Mouse (Mus musculus): Measurements from ENCODE around the gene Sema4d.

The Sema4d gene

DNA sequence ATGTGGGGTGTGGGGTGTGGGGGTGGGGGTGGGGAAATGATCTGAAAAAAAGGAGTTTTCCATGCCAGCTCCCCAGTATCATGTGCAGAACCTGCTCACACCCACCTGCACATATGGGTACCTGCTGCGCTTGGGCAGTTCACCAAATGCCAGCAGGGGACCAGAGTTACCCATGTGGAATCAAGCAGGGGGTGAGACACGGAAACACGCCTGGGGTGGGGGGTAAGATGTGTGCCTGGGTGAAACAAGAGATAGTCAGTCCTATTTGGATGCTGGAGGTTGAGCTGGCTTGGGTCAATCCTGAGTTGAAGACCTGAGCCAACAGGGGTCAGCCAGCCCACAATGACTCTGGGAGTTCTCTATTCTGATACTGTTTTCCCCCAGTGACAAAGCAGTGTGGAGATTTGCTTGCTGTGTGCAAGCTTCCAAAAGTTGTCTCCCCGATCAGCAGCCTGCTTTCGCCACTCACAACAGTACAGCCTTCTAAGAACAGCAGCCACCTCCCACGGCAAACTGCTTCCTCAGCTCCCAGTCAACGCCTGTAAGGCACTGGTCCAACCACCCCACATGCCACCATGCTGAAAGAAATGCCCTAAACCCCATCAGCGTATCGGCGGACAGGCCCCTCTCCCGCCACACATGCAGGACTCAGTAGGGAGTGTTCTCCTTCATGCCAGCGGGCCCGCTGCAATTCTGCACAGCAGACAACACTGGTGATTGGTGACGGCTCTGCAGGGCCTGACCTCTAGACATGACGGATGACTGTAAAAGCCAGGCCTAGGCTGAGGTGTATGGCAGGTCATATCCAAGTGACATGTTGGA, 41.0 kb downstream of the Sema4d start:
- DNase-seq: peak; percentile 19

DNA sequence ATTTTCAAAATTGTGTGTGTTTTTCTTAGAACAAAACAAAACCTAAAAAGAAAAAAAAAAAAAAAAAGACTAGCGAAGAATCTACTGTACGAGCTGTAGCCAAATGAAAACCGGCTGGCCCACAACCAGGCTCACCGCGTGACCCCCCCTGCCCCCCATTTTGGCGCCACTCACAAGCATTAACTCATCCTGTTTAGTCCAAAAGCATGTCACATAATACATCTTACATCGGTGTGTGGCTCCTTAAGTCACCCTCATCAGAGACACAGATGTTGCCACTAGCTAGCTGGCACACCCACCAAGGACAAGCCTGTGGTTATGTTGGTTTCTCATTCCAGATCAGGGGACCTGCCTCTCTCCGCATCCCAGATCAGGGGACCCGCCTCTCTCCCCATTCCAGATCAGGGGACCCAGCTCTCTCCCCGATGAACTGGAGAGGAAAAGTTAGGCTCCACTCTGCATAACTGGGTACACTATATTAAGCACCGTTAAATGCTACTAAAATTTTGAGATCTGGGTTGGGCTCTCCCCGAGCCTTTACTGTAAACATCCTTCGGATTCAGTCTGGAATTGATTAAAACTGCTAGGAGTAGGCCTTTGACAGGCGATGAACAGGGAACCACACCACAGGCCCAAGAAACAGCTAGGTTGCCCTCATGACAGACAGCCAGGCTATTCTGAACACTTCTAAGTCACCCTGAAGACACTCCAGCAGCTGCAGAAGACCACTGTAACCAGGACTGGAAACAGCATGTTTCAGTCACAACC, 43.8 kb downstream of the Sema4d start:
- peak; percentile 42 for DNase-seq

DNA sequence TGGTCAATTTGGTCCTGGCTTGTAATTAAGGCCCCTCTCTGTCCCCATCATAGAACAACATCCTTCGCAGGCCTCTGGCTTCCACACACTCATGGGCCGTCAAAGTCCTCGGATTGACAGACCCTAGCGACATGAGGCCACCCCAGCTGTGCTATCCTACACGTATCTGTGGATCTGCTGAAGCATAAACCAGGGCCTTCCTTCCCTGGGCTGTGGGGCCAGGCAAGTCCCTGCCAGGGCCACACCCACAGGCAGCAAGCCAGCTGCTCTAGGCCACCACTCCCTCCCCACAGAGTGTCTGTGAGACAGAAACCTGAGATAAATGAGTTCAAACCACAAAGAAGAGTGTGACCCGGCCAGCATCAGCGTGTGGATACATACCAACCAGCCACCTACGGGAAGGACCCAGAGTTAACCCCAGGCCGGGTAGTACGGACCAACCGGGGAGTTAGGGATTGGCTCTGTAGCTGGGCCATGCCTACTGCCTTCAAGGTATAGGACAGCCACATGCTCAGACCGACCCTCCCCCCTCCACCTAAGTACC, 45.5 kb downstream of the Sema4d start:
- peak; percentile 64 for DNase-seq

DNA sequence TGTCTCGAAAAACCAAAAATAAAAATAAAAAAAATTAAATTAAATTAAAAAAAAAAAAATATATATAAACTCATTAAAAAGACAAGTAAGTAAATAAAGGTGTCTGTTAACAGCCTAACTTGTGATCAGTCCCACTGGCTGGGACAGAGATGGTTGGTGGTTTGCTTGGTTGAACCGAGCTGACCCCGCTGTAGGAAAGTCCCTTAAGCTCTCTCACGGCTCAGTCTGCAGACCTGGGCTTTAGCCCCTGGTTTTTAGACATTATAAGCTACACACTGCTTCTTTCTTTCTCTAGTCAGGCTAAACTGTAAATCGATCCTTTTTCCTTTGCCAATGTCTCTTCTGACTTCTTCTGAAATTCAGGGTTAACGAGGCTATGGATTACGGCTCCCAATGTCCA, 46.5 kb downstream of the Sema4d start:
- no peak for DNase-seq

DNA sequence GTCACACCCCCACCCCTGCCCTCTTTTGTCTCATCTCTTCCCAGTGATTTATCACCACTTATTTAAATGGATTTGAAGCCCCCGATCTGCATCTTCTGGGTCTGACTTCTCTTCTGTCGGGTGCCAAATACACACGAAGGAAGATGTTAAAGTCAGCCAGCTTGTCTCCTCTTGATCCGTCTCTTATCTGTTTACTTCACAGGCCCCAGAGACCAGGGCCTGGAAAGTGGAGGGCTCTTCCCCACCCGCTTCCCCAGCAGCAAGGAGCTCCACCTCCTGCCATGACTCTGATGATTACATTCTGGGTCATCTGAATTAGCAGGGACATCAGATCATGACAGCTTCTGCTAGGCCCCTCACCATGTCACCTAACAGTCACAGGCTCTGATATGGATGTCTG, 47.7 kb downstream of the Sema4d start:
- DNase-seq: no peak

DNA sequence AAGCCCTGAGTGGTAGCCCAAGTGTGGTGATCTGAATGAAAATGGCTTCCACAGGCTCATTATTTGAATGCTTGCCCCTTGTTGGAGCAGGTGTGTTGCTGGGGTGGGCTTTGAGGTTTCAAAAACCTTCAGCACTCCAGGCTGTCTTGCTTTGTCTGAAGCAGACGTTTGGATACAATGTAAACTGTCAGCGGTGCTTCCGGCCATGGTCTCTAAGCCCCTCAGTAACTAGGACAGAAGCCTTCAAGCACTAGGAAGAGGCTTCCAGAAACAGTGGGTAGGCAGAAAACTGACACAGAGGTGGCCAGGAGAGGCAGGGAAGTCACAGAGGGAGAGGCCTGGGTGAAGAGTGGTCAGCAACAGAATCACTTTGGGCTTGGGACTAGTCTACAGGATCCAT, 49.7 kb downstream of the Sema4d start:
- peak; percentile 69 for DNase-seq

DNA sequence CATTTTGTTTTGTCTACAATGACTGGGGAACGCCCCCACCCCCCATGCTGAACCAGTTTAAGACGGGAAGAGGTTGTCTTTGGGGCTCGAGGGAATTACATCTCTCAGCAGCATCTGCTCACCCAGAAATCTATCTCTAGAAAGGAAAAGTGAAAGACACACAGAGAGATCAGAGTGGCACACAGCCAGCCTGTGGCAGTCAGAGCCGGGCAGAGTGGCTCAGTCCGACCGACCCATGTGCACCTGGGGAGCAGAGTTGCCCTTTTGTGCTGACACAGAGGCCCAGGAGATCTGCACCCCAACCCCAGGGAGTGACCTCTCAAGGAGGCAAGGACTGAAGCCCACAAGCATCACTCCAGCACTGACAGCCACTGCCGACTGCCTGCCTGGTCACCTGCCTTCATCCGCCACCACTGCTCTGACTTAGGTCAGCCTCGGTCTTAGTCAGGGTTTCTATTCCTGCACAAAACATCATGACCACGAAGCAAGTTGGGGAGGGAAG, 50.9 kb downstream of the Sema4d start:
- peak; percentile 65 for DNase-seq

DNA sequence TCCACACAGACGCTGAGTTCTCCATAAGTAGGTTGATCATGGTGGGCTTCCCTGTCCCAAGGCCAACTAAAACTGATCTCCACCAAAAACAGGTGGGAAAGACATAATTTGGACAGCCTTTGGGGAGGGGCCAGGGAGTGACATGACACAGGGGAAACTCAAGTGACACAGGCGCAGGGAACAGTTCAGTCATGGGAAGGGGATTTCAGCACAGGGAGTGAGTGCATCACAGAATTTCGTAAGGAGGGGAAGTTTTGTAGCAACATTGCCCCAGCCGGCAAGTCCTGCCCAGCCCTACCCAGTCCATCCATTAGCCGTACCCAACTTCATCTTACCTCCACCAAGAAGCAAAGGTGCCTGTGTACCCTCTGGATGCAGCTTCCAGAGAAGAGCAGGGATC, 52.8 kb downstream of the Sema4d start:
- DNase-seq: peak; percentile 9

DNA sequence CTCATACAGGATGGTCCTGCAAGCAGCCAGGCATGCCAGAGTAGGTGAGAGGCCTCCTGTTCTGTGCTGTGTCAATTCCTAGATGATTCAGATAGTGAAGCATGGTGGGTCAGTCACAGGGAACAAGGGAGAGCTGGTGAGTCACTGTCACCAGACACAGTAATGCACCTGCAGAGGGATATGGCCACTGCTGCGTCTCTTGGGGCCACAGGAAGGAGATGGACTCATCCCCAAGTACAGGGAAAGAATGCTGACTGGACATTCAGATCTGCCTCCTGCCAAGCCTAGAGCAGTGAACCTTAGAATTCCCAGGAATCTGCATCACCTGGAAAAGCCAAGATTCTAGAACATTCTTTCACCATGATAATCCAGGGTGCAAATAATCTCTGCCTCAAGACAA, 53.8 kb downstream of the Sema4d start:
- DNase-seq: no peak

DNA sequence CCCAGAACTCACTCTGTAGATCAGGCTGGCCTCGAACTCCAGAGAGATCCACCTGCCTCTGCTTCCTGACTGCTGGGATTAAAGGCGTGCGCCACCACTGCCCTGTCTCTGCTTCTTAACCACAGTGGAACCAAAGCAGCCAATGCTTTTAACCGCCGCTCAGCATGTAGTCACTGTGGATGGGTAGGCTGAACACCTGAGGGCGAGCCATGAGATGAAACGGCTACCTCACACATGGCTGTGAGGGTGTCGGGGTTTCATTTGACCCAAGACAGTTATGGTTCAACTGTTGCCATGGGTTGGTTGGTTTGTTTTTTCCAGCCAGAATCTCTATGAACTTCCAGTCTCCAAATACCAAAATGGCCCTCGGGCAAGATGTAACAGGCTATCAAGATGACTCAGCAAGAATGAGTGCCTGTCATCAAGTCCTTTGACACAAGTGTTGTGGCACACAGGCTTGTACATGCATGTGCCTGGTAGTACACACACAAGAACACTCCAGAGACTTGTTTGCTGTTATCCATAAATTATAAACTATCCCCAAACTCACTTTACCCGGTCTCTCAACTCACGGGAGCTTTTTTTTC, 54.9 kb downstream of the Sema4d start:
- DNase-seq: peak; percentile 25

DNA sequence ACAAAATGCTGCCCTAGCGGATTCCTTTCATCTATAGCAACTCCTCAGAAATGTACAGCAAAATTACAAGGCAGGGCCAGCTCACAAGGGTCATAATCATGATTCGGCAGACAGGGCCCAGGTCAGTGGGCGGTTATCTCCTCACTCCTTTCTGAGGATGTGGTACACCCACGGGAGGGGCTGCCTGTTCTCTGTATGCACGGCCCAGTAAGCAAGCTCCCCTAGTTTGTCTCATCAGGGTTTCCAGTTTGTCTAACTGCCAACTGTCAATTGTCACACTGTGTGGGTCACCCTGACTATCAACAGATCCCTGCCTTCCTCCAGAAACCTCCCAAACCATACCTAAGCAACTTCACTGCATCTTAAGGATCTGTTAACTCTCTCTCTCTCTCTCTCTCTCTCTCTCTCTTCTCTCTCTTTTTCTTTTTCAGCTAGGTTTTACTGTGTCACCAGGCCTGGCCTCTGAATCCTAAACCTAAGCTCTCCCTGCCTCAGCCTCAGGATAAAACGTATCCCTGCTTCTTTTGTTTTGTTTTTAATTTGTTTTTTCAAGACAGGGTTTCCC, 55.5 kb downstream of the Sema4d start:
- DNase-seq: peak; percentile 63

DNA sequence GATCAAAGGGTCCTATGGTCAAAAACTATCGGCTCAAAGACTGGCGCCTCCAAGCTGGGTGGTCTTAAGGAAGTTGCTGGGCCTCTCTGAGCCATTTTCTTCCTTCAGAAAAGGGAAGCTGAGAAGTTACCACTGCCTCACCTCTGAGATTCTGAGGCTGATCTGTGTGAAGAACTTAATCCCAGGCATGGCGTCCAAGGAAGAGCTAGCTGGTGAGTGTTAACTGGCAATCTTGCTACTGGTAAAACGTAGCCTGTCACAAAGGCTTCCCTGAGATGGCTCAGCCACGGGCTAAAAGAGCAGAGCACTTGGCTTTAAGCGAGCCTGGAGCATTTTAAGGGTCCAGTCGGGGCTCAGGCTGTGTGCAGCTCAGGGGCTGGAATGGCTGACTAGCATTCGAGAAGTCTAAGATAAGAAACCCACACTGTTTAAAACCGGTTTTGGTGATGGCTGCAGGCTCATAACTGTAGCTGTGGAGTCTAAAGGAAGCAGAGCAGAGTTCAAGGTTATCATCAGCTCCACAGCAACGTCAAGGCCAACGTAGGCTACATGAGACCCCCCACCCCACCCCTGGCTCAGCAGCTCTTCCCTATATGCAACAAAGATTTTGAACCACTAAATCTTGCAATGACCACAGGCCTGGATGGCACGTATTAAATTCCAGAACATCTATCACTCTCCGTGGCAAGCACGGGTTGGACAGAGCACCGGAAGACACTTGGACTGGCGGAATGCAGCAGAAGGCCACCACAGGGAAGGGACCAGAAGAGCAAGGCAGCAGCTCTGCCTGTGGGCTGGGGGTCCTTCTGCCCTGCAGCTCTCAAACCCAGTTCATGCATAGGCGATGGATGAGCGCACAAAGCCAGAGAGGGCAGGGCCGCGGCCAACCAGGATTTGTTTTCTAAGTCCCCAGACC, 56.3 kb downstream of the Sema4d start:
- no peak for DNase-seq

DNA sequence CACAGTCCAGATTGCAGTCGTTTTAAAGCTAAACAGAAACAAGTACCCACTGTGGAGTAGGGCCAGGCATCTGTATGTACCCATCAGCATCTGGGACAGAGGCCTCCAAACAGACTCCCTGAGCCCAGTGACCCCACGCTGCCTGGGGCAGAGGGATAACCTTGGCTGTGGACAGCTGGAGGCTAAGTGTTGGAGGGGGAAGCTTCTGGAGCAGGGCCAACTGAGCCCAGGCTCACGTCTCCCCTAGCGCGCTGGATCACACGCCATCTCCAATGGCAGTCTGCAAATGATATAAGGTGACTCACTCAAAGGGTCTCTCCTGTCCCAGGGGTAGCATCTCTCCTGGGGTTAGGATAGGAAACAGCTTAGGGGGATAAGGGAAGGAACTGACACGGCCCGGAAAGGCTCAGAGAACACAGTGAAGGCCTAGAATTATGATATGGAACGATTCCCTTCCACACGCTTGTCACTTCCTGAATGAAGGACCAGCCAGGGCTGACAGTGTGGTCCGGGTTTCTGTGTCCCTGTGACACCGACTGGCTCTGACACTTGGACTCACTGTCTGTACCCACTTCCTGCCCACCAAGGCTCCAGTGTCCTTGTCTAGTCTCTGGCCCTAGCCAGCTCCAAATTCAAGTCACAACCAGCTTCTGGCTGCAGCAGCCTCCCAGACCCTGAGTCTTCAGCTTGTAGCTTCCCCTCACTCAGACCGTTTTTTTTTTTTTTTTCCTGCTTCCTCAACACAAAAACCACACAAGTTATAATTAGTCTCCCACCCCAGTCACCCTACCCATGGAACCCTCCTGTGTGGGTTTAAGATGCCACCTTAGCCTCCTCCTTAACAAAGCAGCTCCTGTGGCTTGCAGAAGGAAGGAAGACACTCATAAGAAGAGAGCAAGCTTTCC, 57.3 kb downstream of the Sema4d start:
- DNase-seq: no peak

DNA sequence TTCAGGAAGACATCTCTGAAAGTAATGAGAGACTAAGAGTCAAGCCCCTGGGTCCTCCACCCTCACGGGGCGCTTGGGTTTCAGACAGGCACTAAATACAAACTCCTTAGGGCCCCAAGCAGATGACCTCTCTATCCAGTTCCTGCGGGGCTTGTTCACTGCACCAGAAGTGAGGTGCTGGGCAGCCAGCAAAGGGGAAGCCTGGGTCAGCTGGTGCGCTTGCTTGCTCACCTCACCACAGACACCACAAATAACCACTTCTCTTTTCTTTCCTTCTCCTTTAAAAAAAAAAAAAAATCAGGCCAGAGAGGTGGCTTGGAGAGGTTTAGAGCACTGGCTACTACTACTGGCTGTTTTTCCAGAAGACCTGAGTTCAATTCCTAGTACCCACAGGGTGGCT, 59.0 kb downstream of the Sema4d start:
- no peak for DNase-seq

DNA sequence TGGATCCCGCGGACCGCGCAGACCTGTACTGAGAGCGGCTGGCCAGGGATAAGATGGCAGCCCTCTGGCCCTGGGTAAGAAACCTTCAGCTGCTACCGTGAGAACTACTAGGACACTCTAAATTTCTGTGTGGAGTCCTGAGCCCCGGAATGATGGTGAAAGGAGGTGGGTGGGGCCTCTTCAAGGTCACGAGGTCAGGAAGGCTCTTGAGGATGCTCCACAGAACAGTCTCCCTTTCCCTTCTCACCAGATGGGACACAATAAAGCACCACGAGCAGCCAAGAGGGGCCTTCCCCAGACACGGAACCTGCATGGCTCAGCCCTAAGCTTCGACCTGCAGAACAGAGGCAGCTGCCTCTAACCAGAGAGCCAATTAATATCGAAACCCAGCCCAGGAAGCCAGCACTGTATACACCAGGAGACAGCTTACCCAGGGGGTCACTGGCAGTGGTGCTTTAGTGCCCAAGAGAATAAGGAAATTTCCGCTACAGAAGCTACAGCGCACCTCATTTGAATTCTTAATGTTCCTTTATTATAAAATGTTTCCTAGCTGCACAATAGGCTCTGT, 61.4 kb downstream of the Sema4d start:
- no peak for DNase-seq

DNA sequence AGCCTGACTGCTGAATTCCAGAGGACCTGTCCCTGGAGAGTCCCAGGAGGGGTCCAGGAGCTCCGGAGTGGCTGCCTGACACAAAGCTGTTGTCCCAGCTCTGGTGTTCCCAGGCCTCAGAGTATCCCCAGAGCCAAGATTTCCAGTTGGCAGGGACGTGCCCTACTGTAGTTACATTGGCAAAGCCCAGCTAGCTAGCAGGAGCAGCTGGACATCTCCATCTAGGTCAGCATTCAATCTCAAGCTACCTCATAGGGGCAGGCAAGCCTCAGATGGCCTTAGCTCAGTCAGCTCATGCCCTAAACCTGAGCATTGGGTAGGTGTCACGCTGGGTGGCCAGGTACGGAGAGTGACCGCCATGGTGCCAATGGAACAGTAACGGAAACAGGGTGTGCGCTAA, 62.1 kb downstream of the Sema4d start:
- no peak for DNase-seq

DNA sequence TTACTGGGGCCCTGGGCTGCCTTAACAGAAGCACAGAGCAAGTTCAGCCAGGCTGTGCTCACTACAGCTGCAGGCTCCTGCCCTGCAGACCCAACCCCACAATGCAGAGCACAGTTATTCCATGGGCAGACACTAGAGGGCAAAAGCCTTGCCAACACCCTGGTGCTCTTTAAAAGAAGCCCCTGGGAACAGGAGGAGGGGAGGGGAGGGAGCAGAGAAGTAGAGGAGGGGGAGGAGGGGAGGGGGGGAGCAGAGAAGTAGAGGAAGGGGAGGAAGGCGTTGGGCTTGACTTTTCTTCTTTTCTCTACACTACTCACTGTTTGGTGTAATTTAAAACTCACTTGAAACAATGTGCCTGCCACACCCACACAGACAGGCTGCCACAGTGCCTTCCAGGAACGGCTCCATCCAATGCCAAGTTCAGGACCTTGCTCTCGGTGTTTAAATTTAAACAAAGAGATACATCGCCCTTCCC, 63.6 kb downstream of the Sema4d start:
- DNase-seq: peak; percentile 83

DNA sequence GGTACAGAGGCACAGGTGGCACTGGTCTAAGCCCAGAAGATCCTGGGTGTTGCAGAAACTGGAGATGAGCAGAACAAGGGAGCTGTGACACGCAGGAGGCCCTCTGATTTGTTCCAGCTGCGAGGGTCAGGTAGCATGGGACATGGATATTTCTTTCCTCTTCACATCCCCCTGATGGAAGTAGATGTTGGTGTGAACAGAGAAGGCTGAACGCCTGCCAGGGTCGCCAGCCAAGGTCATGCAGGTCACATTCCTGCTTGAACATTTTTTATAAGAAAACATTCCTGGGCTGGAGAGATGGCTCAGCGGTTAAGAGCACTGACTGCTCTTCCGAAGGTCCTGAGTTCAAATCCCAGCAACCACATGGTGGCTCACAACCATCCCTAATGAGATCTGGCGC, 66.2 kb downstream of the Sema4d start:
- no peak for DNase-seq

DNA sequence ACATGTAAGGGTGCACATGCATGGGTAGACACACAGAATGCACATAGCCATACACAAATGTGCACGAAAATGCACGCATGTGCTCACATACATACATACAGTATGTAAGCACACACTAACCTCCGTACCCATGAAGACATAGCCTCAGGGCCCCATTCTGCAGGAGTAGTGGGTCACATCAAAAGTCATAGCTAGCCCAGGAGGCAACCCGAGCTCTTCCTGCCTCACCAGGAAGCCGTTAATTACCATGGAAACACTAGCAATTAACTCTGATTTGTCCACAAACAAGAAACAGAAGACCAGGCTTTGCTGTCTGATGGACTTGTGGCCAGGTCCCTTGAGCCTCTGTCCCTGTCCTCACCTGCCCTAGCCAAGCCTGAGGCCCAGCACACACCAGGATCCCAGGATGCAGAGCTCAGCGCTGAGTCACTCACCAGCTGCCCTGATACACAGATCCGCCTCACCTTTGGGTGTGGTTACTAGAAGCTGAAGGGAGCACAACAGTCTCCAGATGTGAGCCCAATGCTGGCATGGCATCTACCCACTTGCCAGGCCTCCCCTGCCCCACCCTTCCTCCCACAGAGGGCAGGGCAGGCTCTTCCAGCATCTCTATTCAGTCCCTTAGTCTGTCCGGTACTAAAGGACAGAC, 67.5 kb downstream of the Sema4d start:
- DNase-seq: no peak

DNA sequence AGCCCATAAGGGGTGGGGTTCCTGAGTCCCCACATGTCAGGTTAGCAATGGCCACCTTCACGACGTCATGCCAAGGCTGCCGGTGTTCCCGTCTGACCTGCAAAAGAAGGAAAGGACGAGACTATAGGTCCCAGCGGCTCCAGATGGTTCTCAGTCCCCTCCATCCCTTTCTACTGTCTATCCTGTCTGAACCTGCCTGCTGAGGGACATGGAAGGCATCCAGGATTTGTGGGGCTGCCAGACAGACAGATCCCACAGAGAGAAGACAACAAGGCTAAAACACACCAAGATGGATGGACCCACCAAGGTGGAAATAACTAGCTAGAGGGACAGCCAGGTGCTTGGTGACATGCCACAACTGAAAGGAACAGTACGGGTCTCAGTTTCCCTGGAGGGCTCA, 68.1 kb downstream of the Sema4d start:
- DNase-seq: no peak
